Mouse (Mus musculus) lung, postnatal 0 days (tissue): ENCODE measurements at regions not wholly inside any gene's neighbourhood (a gene's known extent, or its start where the extent isn't known, plus 50 kb on each side); places are given as distances from the start of the nearest gene placed in this dataset.

Experiments
- ATAC-seq: fragments of 200-750 bp; cut with Nextera tagmentation; 2 replicates; pipeline ENCODE4 v1.8.0; 2017; ENCODE audit warnings: moderate library complexity
- DNase-seq: peaks from one replicate; pipeline ENCODE4 v3.0.0-alpha.2; 2016; ENCODE audit warnings: low spot score
- H3K27ac ChIP-seq: fragments of 300-500 bp; sonication (generic); 2 replicates; pipeline ENCODE4 v1.5.1; 2014; ENCODE audit warnings: antibody characterized with exemption, mild to moderate bottlenecking, low read length, mixed read lengths
- H3K27me3 ChIP-seq: fragments of 300-500 bp; sonication (generic); replicated peaks from 2 replicates; pipeline ENCODE4 v1.6.1; 2014; ENCODE audit warnings: low read length, mixed read lengths; ENCODE audit not compliant: insufficient read depth
- H3K36me3 ChIP-seq: fragments of 300-500 bp; sonication (generic); 2 replicates; pipeline ENCODE4 v1.6.1; 2014; ENCODE audit warnings: low read length, mixed read lengths; ENCODE audit not compliant: insufficient read depth
- H3K4me1 ChIP-seq: fragments of 300-500 bp; sonication (generic); 2 replicates; pipeline ENCODE4 v1.6.1; 2014; ENCODE audit warnings: antibody characterized with exemption, low read depth, low read length, mixed read lengths; ENCODE audit not compliant: insufficient read depth
- H3K4me2 ChIP-seq: fragments of 300-500 bp; sonication (generic); replicated peaks from 2 replicates; pipeline ENCODE4 v1.6.1; 2014; ENCODE audit warnings: low read depth, mild to moderate bottlenecking, low read length, moderate library complexity, mixed read lengths
- H3K4me3 ChIP-seq: fragments of 300-500 bp; sonication (generic); 2 replicates; pipeline ENCODE4 v1.5.1; 2014; ENCODE audit warnings: low read depth, low read length
- H3K9ac ChIP-seq: fragments of 300-500 bp; sonication (generic); replicated peaks from 2 replicates; pipeline ENCODE4 v1.6.1; 2014; ENCODE audit warnings: low read depth, mild to moderate bottlenecking
- H3K9me3 ChIP-seq: fragments of 300-500 bp; sonication (generic); 2 replicates; pipeline ENCODE4 v1.6.1; 2016; ENCODE audit warnings: low read length, mixed read lengths
- CTCF ChIP-seq: IDR thresholded peaks from 2 replicates; pipeline ENCODE4 v1.5.1; 2016; ENCODE audit warnings: antibody characterized with exemption, mild to moderate bottlenecking
- EP300 ChIP-seq: IDR thresholded peaks from 2 replicates; pipeline ENCODE4 v1.6.1; 2016; ENCODE audit warnings: antibody characterized with exemption, mild to moderate bottlenecking, control low read depth
- whole genome bisulfite sequencing: fragments of 180-500 bp; shearing (Covaris S2); extraction: QIAGEN DNeasy Blood & Tissue Kit; methylation state at CpG from one replicate; pipeline ENCODE4 v1.1.7; 2014; 5-methylcytosine and 5-hydroxymethylcytosine counted together

DNA sequence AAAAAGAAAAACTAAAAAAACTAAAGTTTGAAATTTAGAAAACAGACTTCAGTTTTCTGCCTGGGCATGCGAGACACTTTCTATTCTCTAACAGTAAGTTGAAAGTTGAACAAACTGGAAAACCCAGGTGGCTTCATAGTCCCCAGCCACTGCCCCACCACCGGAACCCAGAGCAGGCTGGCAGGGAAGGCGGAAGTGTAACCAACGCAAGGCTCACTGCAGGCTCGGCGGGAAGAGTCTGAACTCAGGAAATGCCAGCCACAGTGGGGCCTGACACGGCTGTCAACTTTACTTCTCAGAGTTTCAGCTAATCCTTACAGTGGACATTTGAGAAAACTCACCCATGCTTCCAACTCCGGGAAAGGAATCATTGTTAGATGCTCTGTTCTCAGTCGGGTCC lies 102.6 kb upstream of the Supt20 start:
- H3K27ac ChIP-seq = no peak overlapping the region
- TF ChIP-seq CTCF (no peak), EP300 (no peak)

DNA sequence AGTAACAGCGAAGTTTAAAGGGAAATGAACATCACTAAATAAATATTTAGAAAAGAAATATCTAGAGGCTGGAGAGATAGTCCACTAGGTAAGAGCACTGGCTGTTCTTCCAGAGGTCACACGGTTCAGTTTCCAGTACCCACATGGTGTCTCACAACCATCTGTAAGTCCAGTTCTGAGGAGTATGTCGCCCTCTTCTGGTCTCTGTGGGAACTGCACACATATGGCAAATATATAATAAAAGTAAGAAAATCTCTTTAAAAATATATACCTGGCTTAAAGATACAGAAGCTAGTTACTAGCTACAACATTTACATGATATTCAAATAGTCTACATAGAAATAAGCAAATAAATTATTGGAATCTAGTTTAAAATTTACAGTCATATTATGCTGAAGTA lies 101.4 kb upstream of the Supt20 start:
- ATAC-seq = no peak
- 66% methylated on average over 3 of the region's 3 CpGs for WGBS

More for the DNA sequence above, 102.6 kb upstream of the Supt20 start:
- Histone ChIP-seq H3K4me1 (no peaks in the 10 kb centered on the region), H3K9ac (no peak overlapping the region), H3K4me2 (no peak overlapping the region), H3K4me3 (no peak overlapping the region), H3K9me3 (no peaks in the 10 kb centered on the region), H3K36me3 (no peaks in the 10 kb centered on the region), H3K27me3 (no peaks in the 10 kb centered on the region)
- no peak for ATAC-seq
- DNase-seq = no peak
- 59% methylated on average over 9 of the region's 9 CpGs for WGBS

GRCm38 (mm10) chr3:54592064-54592463 lies 100.5 kb upstream of the Supt20 start:
- Histone ChIP-seq H3K27ac (no peak overlapping the region), H3K4me1 (no peaks in the 10 kb centered on the region), H3K36me3 (no peaks in the 10 kb centered on the region), H3K4me3 (no peak overlapping the region), H3K27me3 (no peaks in the 10 kb centered on the region), H3K9me3 (no peaks in the 10 kb centered on the region), H3K4me2 (no peak overlapping the region), H3K9ac (no peak overlapping the region)
- ATAC-seq (no peak), DNase-seq (no peak)
- 85% methylated on average over 2 of the region's 2 CpGs for WGBS
- no peak for TF ChIP-seq CTCF
- TF ChIP-seq EP300 = no peak

More for the DNA sequence above, 101.4 kb upstream of the Supt20 start:
- peak; percentile 40 for TF ChIP-seq CTCF
- no peak for TF ChIP-seq EP300
- H3K4me3 ChIP-seq = no peak overlapping the region
- H3K9ac ChIP-seq = no peak overlapping the region
- no peaks in the 10 kb centered on the region for H3K4me1 ChIP-seq
- no peak for DNase-seq
- no peaks in the 10 kb centered on the region for H3K27me3 ChIP-seq
- no peak overlapping the region for H3K4me2 ChIP-seq
- H3K27ac ChIP-seq = no peak overlapping the region
- no peaks in the 10 kb centered on the region for H3K9me3 ChIP-seq
- no peaks in the 10 kb centered on the region for H3K36me3 ChIP-seq

DNA sequence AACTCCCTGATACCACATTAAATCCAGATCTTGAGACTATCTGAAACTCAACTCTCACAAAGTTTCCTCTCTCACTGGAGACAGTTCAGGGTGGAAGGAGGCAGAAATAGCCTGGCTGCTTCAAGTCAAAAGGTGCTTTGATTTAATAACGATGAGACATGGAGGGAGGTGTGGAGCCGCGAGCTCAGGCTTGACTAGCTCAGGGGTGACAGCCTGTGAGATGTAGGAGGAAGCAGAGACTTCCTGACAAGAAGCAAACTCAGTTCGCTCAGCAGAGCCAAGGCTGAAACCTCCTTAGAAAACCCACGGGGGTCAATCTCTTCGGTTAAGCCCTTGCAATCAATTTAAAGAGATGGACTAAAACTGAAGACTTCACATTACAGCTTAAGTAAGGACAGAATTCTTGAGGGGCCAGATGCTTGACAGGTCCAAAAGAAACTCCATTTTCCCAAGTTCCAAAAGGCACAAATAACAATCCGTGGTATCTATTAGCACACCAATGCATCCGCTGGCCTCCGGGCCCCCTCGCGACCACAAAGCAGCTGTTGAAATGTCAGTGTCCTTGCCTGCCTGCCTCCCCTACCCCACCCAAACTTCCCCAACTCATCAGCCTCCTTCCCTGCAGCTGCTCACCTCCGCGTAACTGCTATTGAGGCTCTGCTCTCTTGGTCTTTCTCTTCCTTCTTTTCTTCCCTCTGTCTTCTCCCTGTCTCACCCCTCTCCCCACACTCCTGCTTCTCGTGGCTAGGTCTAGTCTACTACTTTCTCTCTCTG lies 99.8 kb upstream of the Supt20 start:
- no peaks in the 10 kb centered on the region for H3K4me1 ChIP-seq
- H3K4me2 ChIP-seq = no peak overlapping the region
- 65% methylated on average over 14 of the region's 14 CpGs for WGBS
- no peak overlapping the region for H3K9ac ChIP-seq
- H3K36me3 ChIP-seq = no peaks in the 10 kb centered on the region
- no peak for ATAC-seq
- TF ChIP-seq EP300 = no peak
- TF ChIP-seq CTCF = no peak
- H3K27ac ChIP-seq = no peak overlapping the region
- no peaks in the 10 kb centered on the region for H3K27me3 ChIP-seq
- no peak overlapping the region for H3K4me3 ChIP-seq
- no peak for DNase-seq
- H3K9me3 ChIP-seq = no peaks in the 10 kb centered on the region

DNA sequence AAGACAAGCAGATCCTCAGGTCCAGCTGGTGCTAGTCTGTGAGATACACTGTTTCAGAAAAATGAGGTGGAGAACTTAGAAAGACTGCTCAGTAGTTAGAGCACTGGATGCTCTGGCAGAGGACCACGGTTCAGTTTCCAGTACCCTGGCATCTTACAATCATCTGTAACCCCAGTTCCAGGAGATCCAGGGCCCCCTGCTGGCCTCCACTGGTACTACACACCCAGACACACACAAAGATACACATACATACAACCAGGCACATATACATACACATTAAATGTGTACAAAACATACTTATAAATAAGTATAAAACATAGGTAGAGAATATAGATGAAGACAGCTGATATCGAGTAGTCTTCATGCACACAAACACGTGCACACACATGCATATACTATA lies 97.4 kb upstream of the Supt20 start:
- ATAC-seq = no peak
- 86% methylated on average over 3 of the region's 3 CpGs for WGBS
- Histone ChIP-seq H3K27me3 (no peaks in the 10 kb centered on the region), H3K36me3 (no peaks in the 10 kb centered on the region), H3K9me3 (no peaks in the 10 kb centered on the region), H3K4me3 (no peak overlapping the region), H3K4me2 (no peak overlapping the region), H3K27ac (no peak overlapping the region), H3K4me1 (no peaks in the 10 kb centered on the region), H3K9ac (no peak overlapping the region)
- no peak for DNase-seq
- TF ChIP-seq EP300 (no peak), CTCF (peak; percentile 21; the same call in 1 of the 2 replicates)

- Histone ChIP-seq H3K27ac (no peak overlapping the region), H3K36me3 (no peaks in the 10 kb centered on the region), H3K9ac (no peak overlapping the region), H3K9me3 (no peaks in the 10 kb centered on the region), H3K4me3 (no peak overlapping the region), H3K4me1 (no peaks in the 10 kb centered on the region), H3K4me2 (no peak overlapping the region), H3K27me3 (no peaks in the 10 kb centered on the region)
- TF ChIP-seq EP300 (no peak), CTCF (no peak)
- DNase-seq (no peak), ATAC-seq (no peak)
- WGBS = 64% methylated on average over 11 of the region's 11 CpGs
These were observed 95.0 kb upstream of the Supt20 start for GRCm38 (mm10) chr3:54597326-54598274.
